Mouse (Mus musculus) heart, adult 2 months (tissue): ENCODE results near the gene Hdhd5.

Experiments
- CTCF ChIP-seq: fragments of 200-600 bp; IDR thresholded peaks from 2 replicates; pipeline ENCODE4 v1.8.1; 2022; ENCODE audit warnings: antibody characterized with exemption, mild to moderate bottlenecking, moderate library complexity
- EP300 ChIP-seq: fragments of 200-500 bp; IDR thresholded peaks from 2 replicates; pipeline ENCODE4 v1.6.1; 2011; ENCODE audit warnings: low read depth, low read length, control low read depth; ENCODE audit not compliant: insufficient read depth
- POLR2A ChIP-seq: fragments of 200-500 bp; IDR thresholded peaks from 2 replicates; pipeline ENCODE4 v1.6.1; 2011; ENCODE audit warnings: mild to moderate bottlenecking, low read depth, low read length, control low read depth; ENCODE audit not compliant: insufficient read depth

DNA sequence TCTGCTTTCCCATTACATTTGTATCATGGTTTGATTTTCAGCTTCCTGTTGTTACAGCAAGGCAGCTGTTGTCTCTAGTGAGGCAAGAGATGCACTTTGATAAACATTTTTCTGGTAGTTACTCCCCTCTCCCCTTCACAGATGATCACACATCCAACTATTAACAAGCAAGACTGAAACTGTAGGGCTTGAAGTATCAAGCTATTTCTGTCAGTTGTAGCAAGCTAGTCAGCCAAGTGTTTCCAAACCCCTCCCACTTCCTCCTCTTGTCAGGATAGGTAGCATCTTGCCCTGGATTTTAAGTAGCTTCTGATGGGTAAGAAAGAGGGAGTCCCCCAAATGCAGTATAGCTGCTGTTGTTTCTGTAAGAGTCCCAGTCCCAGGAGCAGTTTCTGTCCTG is 61.3 kb downstream of the Hdhd5 start:
- no peak for TF ChIP-seq EP300
- TF ChIP-seq POLR2A, result no peak
- no peak for TF ChIP-seq CTCF
